Mouse (Mus musculus) C2C12 (cell line): ENCODE measurements at regions not wholly inside any gene's neighbourhood (a gene's known extent, or its start where the extent isn't known, plus 50 kb on each side); places are given as distances from the start of the nearest gene placed in this dataset.

Experiments used
- CTCF ChIP-seq: IDR thresholded peaks from one replicate; pipeline ENCODE4 v1.5.1; 2011; ENCODE audit not compliant: control insufficient read depth, insufficient read depth, insufficient read length
- MYOD1 ChIP-seq: IDR thresholded peaks from one replicate; pipeline ENCODE4 v1.6.1; 2011; ENCODE audit warnings: low read depth; ENCODE audit not compliant: control insufficient read depth, insufficient read length
- MYOG ChIP-seq: IDR thresholded peaks from one replicate; pipeline ENCODE4 v1.6.1; 2011; ENCODE audit not compliant: control insufficient read depth, insufficient read length; ENCODE audit errors: extremely low read depth
- USF1 ChIP-seq: IDR thresholded peaks from one replicate; pipeline ENCODE4 v1.6.1; 2011; ENCODE audit warnings: low read depth, mild to moderate bottlenecking, control low read depth, moderate library complexity

GRCm38 (mm10) chr12:35674487-35674886 lies 139.6 kb upstream of the Ahr start:
- TF ChIP-seq MYOG (no peak), USF1 (no peak), MYOD1 (no peak), CTCF (no peak)
